Mouse (Mus musculus): ENCODE measurements around the gene Olfr263.
A peak's percentile ranks its signal among the peaks of the same experiment; 100 is the strongest.

Gene Olfr263

DNA sequence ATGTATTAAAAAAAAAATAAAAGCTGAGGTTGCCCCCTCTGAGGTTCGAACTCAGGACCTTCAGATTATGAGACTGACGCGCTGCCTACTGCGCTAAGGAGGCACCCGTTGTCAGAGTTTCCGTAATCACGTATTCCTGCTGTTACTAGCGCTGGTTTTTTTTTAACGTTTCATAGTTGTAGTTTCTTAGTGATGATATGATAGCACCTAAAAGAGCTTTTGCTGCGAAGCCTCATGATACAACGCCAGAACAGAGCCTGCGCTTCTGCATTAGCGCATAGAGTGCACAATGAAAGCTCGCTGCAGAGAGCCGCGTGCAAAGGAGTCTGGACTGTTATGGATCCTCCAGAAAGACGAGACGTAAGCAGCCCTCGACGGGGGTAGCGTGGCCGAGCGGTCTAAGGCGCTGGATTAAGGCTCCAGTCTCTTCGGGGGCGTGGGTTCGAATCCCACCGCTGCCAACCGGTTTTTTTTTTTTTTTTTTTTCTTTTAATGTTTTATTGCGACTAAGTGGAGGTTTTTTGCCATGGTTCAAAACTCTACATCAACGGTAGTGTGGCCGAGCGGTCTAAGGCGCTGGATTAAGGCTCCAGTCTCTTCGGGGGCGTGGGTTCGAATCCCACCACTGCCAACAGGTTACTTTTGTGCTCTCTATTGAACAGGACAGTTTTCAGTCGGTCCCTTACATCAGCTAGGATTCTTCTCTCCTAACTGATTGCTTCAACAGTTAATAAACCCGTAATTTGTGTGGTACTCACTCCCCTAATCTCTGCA lies 40.4 kb downstream of the Olfr263 start:
- DNase-seq (ENCODE audit: low read depth, low spot score), result peak; percentile 91

GRCm38 (mm10) chr13:21170431-21171155 lies 41.2 kb downstream of the Olfr263 start:
- no peak for DNase-seq (ENCODE audit: low read depth, low spot score)

- no peak for DNase-seq (ENCODE audit: low read depth, low spot score)
Measured at GRCm38 (mm10) chr13:21171156-21171530, 41.7 kb downstream of the Olfr263 start.

DNA sequence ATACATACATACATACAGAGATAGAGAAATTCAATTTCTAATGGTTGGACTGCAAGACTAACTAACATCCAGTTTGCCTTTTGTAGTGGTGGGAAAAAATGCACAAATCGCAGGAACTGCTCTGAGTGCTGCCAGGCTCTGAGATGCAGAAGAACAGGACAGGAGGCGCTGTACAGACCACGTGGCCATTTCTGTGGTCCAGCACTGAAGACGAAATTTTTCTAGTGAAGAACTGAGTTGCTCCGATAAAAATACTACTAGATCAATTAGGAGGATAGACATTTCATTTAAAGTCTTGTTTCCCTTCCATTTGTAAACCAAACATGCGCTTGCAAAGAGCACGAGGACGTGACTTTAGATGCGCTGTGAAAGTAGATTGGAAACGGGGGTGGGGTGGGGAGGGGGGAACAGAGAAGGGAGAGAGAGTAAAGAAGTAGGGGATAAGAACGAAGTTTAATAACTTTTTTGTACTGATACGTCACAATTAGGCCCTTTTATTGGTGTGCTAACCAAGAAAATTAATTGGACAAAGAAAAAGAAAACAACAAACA lies 42.2 kb downstream of the Olfr263 start:
- peak; percentile 45 for DNase-seq (ENCODE audit: low read depth, low spot score)

DNA sequence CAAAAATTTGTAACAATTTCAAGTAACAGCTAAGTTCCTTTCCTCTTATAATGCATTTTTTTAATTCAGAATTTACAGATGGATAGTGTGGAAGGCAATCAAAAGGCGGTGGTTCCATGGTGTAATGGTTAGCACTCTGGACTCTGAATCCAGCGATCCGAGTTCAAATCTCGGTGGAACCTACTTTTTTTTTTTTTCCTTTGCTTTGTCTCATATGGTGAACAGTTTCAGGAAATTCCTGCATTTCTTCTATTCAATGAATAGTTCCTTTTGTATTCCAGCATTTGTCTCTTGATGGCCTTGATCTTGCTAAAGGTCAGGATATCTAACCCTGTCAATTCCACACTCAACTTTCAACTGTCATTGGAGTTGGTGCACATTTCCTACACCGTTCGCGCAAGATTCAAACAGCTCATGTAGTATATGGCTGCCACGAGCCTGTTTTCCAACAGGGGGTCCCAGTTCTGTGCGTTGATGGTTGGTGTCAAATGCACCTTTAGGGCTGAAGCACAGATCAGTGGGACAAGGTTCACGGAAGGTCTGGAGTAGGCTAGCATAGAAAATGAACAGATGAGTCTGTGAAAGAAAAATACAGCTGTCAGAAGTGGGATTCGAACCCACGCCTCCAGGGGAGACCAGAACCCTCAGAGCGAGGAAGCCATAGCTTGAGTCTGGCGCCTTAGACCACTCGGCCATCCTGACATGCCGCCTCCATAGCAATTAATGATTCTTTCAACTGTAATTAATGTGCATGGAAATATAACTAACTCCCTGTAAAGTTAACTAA lies 43.0 kb downstream of the Olfr263 start:
- DNase-seq (ENCODE audit: low read depth, low spot score), result peak; percentile 78

DNA sequence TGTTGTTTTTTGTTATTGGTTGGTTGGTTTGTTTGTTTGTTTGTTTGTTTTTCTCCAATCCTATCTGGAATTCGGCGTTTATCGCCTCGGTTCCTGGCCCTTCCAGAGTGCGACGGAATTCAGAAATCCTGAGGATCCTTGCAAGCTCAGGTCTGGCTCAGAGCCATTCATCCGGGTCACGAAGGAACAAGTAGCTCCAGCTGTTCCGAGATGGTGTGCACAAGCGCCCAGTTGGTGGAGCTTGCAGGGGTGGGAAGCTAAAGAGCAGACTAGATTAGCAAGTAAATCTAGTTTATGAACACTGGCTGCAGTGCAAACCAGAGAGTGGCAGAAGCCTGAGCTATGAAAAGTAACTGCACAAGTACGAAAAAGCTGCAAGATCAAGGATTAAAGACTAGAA lies 43.6 kb downstream of the Olfr263 start:
- peak; percentile 24 for DNase-seq (ENCODE audit: low read depth, low spot score)

DNA sequence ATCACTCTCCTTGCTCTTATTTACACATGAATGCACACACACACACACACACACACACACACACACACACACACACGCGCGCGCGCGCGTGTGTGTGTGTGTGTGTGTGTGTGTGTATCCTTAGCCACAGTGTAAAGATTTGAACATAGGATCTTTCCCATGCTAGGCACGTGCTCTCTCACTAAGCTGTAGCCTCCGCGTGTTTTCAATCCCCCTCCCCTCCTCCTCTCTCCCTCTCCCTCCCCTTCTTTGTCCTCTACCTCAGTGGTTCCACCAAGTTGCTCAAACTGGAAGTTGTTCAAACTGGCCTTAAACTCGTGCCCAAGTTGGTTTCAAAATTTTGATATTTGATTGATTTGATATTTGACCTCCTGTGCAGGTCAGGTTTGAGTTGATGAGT lies 47.3 kb downstream of the Olfr263 start:
- no peak for DNase-seq (ENCODE audit: low read depth, low spot score)

DNA sequence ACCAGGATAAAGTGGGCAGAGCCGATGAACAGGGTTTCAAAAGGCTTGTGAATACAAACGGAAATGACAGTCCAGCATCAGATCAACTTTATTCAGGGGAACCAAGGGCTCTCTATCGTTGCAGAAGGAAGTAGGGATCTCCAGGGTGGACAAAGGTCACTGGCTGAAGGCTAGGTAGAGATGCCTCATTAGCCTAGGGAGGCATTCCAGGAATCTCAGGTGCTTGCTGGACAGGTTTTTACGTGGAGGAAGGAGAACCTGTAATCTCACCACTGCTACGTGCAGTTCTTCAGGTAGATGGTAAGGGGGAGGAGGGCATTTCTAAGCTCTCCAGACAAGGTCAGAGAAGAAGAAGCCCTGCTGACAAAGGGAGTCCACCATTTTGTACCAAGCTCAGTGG lies 48.2 kb downstream of the Olfr263 start:
- no peak for DNase-seq (ENCODE audit: low read depth, low spot score)

- DNase-seq (ENCODE audit: low read depth, low spot score), result no peak
Measured at GRCm38 (mm10) chr13:21178364-21178763, 48.9 kb downstream of the Olfr263 start.

- no peak for DNase-seq (ENCODE audit: low read depth, low spot score)
Measured at GRCm38 (mm10) chr13:21179367-21179723, 49.9 kb downstream of the Olfr263 start, which contains the start of gene Trim27. Gene Trim27, plus strand, starts transcription at chr13:21179445.

DNA sequence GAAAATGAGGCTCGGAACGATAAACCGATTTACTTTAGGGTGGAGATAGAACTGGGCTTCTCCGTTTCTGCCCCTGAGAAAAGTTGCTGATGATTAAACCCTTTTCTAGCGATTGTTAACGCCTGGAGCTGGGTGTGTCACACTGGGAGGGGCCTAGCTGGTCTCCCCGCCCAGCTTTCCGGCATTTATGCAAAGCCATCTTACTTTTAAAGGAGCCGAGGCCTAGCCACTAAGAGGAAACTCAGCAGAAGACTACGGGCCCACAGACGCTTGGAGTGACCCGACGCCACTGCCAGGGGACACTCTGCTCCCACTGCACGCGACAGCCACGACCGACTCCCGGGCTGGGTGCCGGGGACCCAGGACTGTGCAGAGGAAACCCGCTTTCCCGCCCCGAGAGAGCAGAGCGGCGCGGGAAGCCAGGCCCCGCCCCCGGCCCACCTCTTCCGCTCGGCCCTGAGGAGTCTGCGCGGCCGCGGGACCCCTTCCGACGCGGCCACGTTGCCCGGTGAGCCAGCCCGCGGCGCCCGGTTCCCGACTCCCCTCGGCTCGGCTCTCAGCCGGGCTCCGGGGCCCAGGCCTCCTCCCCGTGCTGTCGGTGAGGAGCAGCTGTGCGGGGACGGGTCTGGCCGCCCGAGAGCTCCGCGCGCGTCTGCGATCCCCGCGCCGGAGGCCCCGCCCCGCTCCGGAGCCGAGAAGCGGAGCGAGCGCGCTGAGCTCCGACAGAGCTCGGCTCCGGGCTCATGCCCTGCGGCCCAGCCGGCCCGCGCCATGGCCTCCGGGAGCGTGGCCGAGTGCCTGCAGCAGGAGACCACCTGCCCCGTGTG lies 50.5 kb downstream of the Olfr263 start:
- peak; percentile 93 for DNase-seq (ENCODE audit: low read depth, low spot score)

DNA sequence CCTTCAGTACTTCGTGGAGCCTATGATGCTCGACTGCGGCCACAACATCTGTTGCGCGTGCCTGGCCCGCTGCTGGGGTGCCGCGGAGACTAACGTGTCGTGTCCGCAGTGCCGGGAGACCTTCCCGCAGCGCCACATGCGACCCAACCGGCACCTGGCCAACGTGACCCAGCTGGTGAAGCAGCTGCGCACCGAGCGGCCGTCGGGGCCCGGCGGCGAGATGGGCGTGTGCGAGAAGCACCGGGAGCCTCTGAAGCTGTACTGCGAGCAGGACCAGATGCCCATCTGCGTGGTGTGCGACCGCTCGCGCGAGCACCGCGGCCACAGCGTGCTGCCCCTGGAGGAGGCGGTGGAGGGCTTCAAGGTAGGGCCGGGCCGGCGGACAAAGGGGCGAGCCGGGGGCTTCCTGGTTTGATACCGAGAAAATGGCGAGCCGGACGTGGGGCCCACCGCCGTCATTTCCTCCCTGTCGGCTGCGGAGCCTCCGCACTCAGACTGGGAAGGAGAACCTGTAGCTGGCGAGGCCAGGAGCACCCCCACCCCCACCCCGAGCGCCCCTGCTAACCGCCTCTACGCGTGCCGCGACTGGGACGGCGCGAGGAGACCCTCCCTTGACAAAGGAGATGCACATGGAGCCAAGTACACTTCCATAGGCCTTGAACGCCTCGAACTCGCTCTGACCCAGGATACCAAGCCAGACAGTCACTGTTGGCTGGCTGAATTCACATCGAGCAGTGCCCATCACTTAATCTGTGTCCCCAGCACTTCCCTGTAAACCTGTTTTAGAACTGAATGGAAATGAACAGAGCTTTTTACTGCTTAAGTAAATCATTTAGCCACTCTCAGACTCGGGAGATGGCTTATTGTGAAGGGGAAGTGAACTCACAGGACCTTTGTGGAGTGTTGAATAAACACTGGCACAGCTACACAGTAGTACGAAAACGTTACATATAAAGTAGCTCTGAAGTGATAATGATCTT lies 51.4 kb downstream of the Olfr263 start:
- DNase-seq (ENCODE audit: low read depth, low spot score), result peak; percentile 84

DNA sequence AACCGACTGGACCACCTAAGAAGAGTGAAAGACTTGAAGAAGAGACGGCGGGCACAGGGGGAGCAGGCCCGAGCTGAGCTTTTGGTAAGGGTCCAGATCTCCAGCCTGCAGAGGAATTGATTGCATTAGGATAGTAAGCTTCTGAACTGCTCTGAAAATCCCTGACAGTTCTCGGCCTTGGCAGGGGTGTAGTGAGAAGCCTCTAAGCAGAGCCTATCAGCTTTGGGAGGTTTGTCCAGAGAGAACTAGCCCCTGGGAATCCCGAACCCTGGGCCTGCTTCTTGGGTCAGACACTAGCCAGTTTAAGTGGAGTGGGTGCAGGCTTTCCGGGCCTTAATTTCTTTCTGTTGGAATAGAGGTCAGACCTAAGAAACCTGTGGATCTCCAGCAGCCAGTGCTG lies 52.6 kb downstream of the Olfr263 start:
- no peak for DNase-seq (ENCODE audit: low read depth, low spot score)

GRCm38 (mm10) chr13:21183066-21183465 lies 53.6 kb downstream of the Olfr263 start:
- DNase-seq (ENCODE audit: low read depth, low spot score), result no peak

DNA sequence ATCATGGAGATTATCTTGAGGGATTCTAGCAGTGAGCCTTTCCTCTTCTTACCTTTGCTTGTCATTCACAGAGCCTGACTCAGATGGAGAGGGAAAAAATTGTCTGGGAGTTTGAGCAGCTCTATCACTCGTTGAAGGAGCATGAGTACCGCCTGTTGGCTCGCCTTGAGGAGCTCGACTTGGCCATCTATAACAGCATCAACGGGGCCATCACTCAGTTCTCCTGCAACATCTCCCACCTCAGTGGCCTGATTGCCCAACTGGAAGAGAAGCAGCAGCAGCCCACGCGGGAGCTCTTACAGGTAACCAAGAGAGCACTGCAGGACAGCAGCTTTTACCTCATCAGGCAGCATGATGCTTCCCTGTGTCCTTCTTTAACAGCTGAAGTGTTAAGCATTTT lies 54.2 kb downstream of the Olfr263 start:
- no peak for DNase-seq (ENCODE audit: low read depth, low spot score)

GRCm38 (mm10) chr13:21185521-21185920 lies 56.1 kb downstream of the Olfr263 start:
- DNase-seq (ENCODE audit: low read depth, low spot score), result no peak

All from CD4-positive helper T cell, adult 2 months (primary cell).